Mouse (Mus musculus): ENCODE measurements at regions not wholly inside any gene's neighbourhood (a gene's known extent, or its start where the extent isn't known, plus 50 kb on each side); places are given as distances from the start of the nearest gene placed in this dataset.

- no peak for TF ChIP-seq POLR2A (IDR thresholded peaks at IDR 0.05; ENCODE audit: borderline replicate concordance, insufficient read depth, low read length)
- TF ChIP-seq CTCF (IDR thresholded peaks at IDR 0.05; ENCODE audit: borderline replicate concordance, insufficient read depth, low read depth, low read length): no peak
Observed at GRCm38 (mm10) chr8:115506741-115507140, 200.9 kb downstream of the Maf start.
